Mouse (Mus musculus) brain, embryonic 14.5 days (tissue): ENCODE results near the gene Thra.

ENCODE experiments used
- CTCF ChIP-seq: fragments of 200-500 bp; IDR thresholded peaks from 2 replicates; pipeline ENCODE4 v1.5.1; 2012; ENCODE audit warnings: inconsistent platforms, mild to moderate bottlenecking, moderate library complexity, borderline replicate concordance; ENCODE audit not compliant: insufficient read depth, insufficient read length; ENCODE audit errors: extremely low read depth
- POLR2A ChIP-seq: fragments of 200-500 bp; IDR thresholded peaks from 2 replicates; pipeline ENCODE4 v1.6.1; 2012; ENCODE audit warnings: mild to moderate bottlenecking, inconsistent platforms, borderline replicate concordance; ENCODE audit not compliant: poor library complexity, insufficient read depth, insufficient read length, severe bottlenecking; ENCODE audit errors: extremely low read depth

GRCm38 (mm10) chr11:98766816-98767215 lies 26.4 kb downstream of the Thra start:
- no peak for TF ChIP-seq CTCF
- TF ChIP-seq POLR2A: no peak
